Mouse (Mus musculus): ENCODE measurements around the gene C2cd5.

DNA sequence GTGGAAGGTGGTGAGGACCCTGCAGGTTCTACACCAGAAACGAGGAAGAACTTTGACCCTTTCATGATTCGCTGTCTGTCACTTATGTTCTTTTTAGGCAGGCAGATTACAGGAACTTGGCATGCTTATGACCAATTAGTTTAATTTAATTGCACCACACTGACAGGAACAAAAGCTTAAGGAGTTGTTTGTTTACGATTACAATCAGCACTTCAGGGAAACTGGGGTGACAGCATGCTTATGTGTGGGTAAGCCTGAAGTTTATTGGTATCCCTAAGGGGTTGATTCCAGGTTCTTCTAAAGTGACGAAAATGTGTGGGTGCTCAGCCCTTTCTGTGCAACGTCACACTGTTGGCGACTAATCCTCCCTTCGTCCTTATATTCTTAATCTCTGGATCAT, 105.1 kb downstream of the C2cd5 start:
- TF ChIP-seq CTCF (IDR thresholded peaks at IDR 0.05; ENCODE audit: low read depth, low read length) (no peak), TAL1 (conservative IDR thresholded peaks at IDR 0.05; ENCODE audit: low read depth, low read length) (no peak), GATA1 (IDR thresholded peaks at IDR 0.05; ENCODE audit: borderline replicate concordance, low read length) (no peak), POLR2AphosphoS5 (IDR thresholded peaks at IDR 0.05; ENCODE audit: insufficient replicate concordance, low read depth, low read length) (no peak), GATA2 (IDR thresholded peaks at IDR 0.05; ENCODE audit: borderline replicate concordance, low read depth, low read length) (no peak)
